Mouse (Mus musculus) inflammation-experienced regulatory T-cells, adult 6 months (primary cell): ENCODE measurements around the gene Ovca2. TPM values are rescaled to one million over a fixed set of nuclear protein-coding genes. Genes with fewer than 3 reads are reported as not detected.

Source experiments
- polyA plus RNA-seq, 3 experiments: library from polyadenylated mRNA; unstranded; fragments of 100-300 nt; shearing (Covaris generic); gene quantifications; one replicate each; pipeline ENCODE4 v1.2.1; 2017

Gene Ovca2
- polyA plus RNA-seq, 3 experiments from 2014 or later: 27.9 to 36.4 (median 32.7) TPM

Other genes with a start within 250 kb of the Ovca2 start
- under 1 TPM; 0.21 to 0.50 (median 0.38) TPM for gene Hic1, start 9.3 kb downstream of the Ovca2 start, polyA plus RNA-seq
- 10 to 100 TPM in 2 of 3 experiments, 1 to 10 TPM in 1; 4.0 to 15.3 (median 11.7) TPM for gene Dph1, start 12.4 kb upstream of the Ovca2 start, polyA plus RNA-seq
- gene Rtn4rl1, start 14.9 kb upstream of the Ovca2 start, polyA plus RNA-seq: 1 to 10 TPM; 1.3 to 2.5 (median 2.2) TPM
- gene Rpa1, start 169.5 kb upstream of the Ovca2 start, polyA plus RNA-seq: 100 to 1,000 TPM; 199 to 296 (median 217) TPM
- 10 to 100 TPM; 10.8 to 25.4 (median 23.2) TPM for gene Smyd4, start 169.6 kb upstream of the Ovca2 start, polyA plus RNA-seq
- gene Serpinf1, start 243.9 kb upstream of the Ovca2 start, polyA plus RNA-seq: 1 to 10 TPM; 3.3 to 5.0 (median 4.9) TPM